Mouse (Mus musculus): Measurements from ENCODE around the gene Fry.

Gene Fry

GRCm38 (mm10) chr5:150131166-150131565 is 12.7 kb downstream of the Fry start:
- no peak for DNase-seq

- no peak for DNase-seq
Observed at GRCm38 (mm10) chr5:150134651-150135050, 16.2 kb downstream of the Fry start.

DNA sequence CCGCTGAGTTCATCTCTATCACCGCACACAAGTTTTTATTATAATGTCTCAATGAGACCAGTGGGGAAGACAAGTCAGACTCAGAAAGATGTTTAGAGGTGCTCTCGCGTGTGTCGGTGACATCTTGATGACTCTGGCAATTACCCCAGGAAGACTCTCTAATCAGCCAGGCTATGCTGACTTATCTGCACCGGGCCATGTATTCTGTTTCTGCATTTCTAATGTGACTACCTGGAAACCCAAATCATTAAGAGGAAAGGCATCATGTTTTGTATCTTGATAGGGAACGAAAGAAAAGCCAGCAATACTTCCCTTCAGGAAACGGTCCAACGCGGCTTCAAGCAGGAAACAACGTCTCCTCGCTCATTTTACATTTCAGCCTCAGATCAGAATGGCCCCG is 17.1 kb downstream of the Fry start:
- no peak for DNase-seq

GRCm38 (mm10) chr5:150137772-150138451 is 19.5 kb downstream of the Fry start:
- DNase-seq = no peak

GRCm38 (mm10) chr5:150140513-150140912 is 22.1 kb downstream of the Fry start:
- no peak for DNase-seq

- DNase-seq = no peak
Observed at GRCm38 (mm10) chr5:150145967-150146366, 27.5 kb downstream of the Fry start.

- DNase-seq = no peak
Observed at GRCm38 (mm10) chr5:150146612-150147011, 28.2 kb downstream of the Fry start.

DNA sequence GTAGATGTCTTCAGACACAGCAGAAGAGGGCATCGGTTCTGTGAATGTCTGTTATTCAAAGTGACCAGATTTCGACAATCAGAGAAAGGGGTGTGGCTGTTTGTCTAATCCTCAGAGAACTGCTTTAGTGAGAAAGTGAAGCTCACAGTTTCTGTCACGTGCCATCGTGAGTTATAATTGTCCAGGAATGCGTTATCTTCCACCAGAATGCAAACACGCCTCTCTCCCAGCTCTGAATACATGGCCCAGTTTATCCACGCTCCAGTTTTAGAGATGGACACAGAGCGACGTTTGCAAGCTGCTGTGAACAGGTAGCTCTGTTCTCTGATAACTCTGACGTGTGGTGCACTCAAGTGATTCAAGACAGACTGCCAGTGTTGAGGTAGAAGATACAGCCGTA is 31.3 kb downstream of the Fry start:
- no peak for DNase-seq

- DNase-seq = no peak
Observed at GRCm38 (mm10) chr5:150150986-150151385, 32.5 kb downstream of the Fry start.

DNA sequence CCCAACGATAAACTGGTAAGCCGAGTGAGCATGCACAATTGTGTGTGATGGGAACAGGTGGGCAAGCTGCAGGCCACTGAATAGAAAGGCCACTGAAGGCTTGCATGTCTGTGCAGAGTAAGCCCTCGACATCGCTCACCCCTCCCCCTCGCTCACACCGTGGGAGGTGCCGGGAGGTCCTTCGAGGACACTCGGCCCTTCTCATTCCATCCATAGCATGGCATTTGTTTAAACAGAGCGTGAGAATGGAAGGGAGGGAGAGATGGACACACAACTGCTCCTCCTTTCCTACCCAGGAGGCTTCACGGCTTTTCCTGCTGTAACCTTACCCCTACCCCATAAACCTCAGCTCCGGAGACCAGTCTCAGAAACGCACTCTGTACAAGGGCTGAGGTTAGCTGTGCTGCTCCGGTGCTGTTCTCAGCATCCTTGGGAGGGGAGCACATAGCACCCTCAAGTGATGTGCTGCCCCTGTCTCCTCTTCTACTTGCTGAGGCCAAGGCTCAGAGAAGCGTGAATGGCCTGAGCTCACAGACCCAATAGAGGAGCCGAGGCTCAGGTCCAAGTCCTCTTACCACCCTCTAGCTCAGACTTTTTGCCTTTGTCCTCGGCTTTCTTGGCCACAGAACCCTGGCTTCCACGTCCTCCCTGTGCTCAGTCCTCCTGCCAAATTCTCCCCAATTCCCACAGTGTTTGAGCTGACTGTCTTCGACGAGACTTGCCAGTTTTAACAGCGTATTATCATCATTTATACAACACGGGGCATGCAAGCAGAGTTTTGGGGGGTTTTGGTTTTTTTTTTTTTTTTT is 33.8 kb downstream of the Fry start:
- no peak for DNase-seq

GRCm38 (mm10) chr5:150152880-150153281 is 34.4 kb downstream of the Fry start:
- DNase-seq = no peak

GRCm38 (mm10) chr5:150155388-150155787 is 36.9 kb downstream of the Fry start:
- DNase-seq = no peak

- peak; percentile 49 for DNase-seq
Observed at GRCm38 (mm10) chr5:150156063-150156786, 37.8 kb downstream of the Fry start.

- DNase-seq = no peak
Observed at GRCm38 (mm10) chr5:150157682-150158081, 39.2 kb downstream of the Fry start.

- DNase-seq = no peak
Observed at GRCm38 (mm10) chr5:150159151-150159550, 40.7 kb downstream of the Fry start.

GRCm38 (mm10) chr5:150161193-150161592 is 42.7 kb downstream of the Fry start:
- DNase-seq = no peak

DNA sequence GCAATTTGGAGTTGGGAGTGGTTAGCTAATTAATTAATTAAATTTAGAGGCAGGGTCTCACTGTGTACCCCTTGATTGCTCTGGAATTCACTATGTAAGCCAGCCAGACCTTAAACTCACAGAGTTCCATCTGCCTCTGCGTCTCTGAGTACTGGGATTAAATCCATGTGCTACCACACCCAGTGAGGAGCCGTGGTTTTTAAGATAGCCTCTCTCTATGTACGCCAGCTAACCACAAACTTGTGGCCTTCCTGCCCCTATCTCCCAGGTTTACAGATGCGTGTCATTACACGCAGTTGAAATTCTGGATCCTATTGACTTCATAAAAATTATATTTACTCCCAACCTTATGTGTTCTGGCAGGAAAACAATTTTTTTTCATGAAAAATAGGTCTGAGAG is 43.5 kb downstream of the Fry start:
- DNase-seq = no peak

GRCm38 (mm10) chr5:150164671-150165070 is 46.2 kb downstream of the Fry start:
- DNase-seq = no peak

- no peak for DNase-seq
Observed at GRCm38 (mm10) chr5:150166811-150167210, 48.4 kb downstream of the Fry start.

- no peak for DNase-seq
Observed at GRCm38 (mm10) chr5:150167287-150167686, 48.8 kb downstream of the Fry start.

DNA sequence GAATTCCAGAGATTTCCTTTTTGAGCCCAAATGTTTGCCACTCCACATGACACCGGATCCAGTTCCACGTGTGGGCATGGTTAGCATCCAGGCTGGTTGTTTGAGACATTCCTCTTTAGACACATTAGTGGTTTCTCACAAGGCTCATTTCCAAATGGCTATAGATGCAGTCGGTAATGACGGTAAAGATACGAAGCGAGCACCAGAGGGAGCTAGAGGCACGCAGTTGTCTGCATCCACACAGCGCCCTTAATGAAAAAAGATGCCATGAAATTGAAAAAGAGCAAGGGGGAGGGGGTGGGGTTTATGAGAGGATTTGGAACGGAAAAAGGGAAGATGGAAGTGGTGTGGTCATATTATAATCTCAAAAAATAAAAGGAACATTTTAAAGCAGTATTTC is 50.3 kb downstream of the Fry start:
- peak; percentile 77 for DNase-seq

DNA sequence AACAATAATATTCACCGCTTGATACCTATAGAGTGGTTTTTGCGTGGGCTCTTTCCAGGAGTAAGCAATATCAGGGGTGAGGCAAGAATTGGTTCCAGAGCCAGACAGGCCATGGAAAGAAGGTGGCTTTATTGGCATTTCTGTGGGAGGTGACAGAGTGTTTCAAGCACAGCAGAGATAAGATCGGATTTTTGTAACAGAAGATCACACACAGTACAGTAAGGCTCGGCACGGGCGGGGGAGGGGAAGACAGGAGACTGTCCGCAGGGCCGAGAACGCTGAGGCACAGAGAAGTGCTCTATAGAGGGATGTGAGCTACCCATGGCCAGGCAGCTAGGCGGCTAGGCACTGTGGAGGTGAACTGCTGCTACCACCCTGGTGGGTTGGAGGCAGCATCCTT is 53.1 kb downstream of the Fry start:
- DNase-seq = no peak

GRCm38 (mm10) chr5:150173869-150174268 is 55.4 kb downstream of the Fry start:
- no peak for DNase-seq

DNA sequence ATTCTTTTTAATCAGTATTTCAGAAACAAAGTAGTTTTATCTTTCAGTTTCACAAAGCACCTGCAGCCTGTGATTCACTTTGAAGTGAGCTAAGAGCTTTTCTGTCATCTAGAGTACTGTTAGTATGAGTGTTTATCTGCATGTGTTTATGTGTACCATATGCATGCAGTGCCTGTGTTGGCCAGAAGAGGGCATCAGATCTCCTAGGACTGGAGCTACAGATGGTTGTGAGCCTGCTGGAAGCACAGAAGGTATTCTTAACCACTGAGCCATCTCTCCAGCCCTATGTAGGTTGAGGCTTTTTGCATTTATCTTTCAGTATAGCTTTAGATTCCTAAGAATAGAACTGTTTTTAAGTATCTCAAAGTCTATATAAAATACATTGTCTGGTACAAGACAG is 56.5 kb downstream of the Fry start:
- no peak for DNase-seq

All from right cerebral cortex, adult 18-20 months (tissue).